In the genomic region with DNA sequence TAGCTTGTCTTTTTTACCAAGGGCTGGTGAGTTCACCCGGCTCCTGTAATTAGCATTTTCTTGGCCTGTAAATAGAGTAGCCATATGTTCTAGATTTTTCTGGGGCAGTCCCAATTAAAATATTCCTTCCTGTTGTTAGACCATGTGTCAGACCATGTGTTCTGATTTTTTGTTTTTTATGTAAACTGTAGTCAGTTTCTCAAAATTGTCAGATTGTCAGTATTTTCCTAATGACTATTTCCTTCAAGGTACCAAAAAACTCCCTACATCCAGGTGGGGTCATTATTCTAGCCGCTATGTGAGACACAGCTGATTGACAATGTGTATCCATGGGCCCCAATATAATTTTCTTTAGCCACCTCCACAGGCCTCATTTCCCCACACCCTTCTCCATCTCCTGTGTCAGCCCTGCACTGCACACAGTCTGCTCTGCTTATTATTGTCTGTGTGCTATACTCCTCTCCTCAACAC, we compare ENCODE assay signal across 17 mouse cellular contexts. TPM values are rescaled to one million over a fixed set of nuclear protein-coding genes. Genes with fewer than 3 reads are reported as not detected.
A peak's percentile ranks its signal among the peaks of the same experiment; 100 is the strongest.
DNase-seq lines count a peak whose midpoint lies in the region; ATAC-seq and TF ChIP-seq lines count a peak whose summit lies in the region.
"Had no signal": no experiment of that assay in that cellular context is flagged by ENCODE, and none has a peak within 500 bp of the region (broad histone marks: within the 10 kb centered on the region; RNA-seq: fewer than 3 reads in every experiment).

No protein-coding gene starts in this region.

- H3K4me2 ChIP-seq in hindbrain, embryonic 16.5 days (ENCODE audit: low read length) = no peak overlapping the region
- no peak overlapping the region for H3K4me2 ChIP-seq in hindbrain, embryonic 11.5 days (replicated peaks; ENCODE audit: low read depth, low read length)
- H3K4me2 ChIP-seq in limb, embryonic 12.5 days = no peak overlapping the region
- H3K4me2 ChIP-seq in stomach, postnatal 0 days (replicated peaks; ENCODE audit: low read depth) = no peak overlapping the region
- H3K4me2 ChIP-seq: limb, embryonic 15.5 days; midbrain, embryonic 13.5 days had no signal

- WGBS in hindbrain, embryonic 16.5 days = 67% methylated on average over 2 of the region's 2 CpGs
- 88% methylated on average over 2 of the region's 2 CpGs for WGBS in hindbrain, embryonic 11.5 days
- WGBS in limb, embryonic 12.5 days = 36% methylated on average over 2 of the region's 2 CpGs
- 81% methylated on average over 2 of the region's 2 CpGs for WGBS in stomach, postnatal 0 days

- TF ChIP-seq EP300 in stomach, postnatal 0 days (optimal IDR thresholded peaks at IDR 0.05) = no peak

- no peaks in the 10 kb centered on the region for H3K27me3 ChIP-seq in hindbrain, embryonic 16.5 days (replicated peaks; ENCODE audit: control insufficient read depth, insufficient read depth, low read length)
- no peaks in the 10 kb centered on the region for H3K27me3 ChIP-seq in hindbrain, embryonic 11.5 days (ENCODE audit: control insufficient read depth, insufficient read depth, low read length)
- H3K27me3 ChIP-seq in limb, embryonic 12.5 days = no peaks in the 10 kb centered on the region
- H3K27me3 ChIP-seq in stomach, postnatal 0 days (ENCODE audit: control insufficient read depth, insufficient read depth, low read length) = no peaks in the 10 kb centered on the region
- H3K27me3 ChIP-seq: limb, embryonic 15.5 days; midbrain, embryonic 13.5 days had no signal

- peak; percentile 64 for ATAC-seq in hindbrain, embryonic 16.5 days
- no peak for ATAC-seq in hindbrain, embryonic 11.5 days (ENCODE audit: low FRiP score)
- no peak for ATAC-seq in limb, embryonic 12.5 days (ENCODE audit: insufficient number of reproducible peaks, insufficient read depth, low FRiP score, low TSS enrichment, low read depth)
- ATAC-seq in stomach, postnatal 0 days (ENCODE audit: low FRiP score, low TSS enrichment) = no peak
- ATAC-seq: midbrain, embryonic 13.5 days had no signal

- H3K27ac ChIP-seq in hindbrain, embryonic 16.5 days (ENCODE audit: low read depth, low read length) = 0 out of 2 replicates have a peak overlapping the region, but pooled peaks have one; percentile 13
- H3K27ac ChIP-seq in hindbrain, embryonic 11.5 days (ENCODE audit: low read depth, low read length) = no peak overlapping the region
- H3K27ac ChIP-seq in limb, embryonic 12.5 days = peak overlapping the region; percentile 9; the same call in 1 of the 2 replicates
- H3K27ac ChIP-seq in stomach, postnatal 0 days (replicated peaks) = no peak overlapping the region
- H3K27ac ChIP-seq: embryonic facial prominence, embryonic 10.5 days; heart, adult 2 months; limb, embryonic 15.5 days; midbrain, embryonic 13.5 days had no signal

- H3K36me3 ChIP-seq in hindbrain, embryonic 16.5 days (ENCODE audit: control insufficient read depth, insufficient read depth, low read length) = no peaks in the 10 kb centered on the region
- no peaks in the 10 kb centered on the region for H3K36me3 ChIP-seq in hindbrain, embryonic 11.5 days (ENCODE audit: control insufficient read depth, insufficient read depth, low read length)
- no peaks in the 10 kb centered on the region for H3K36me3 ChIP-seq in limb, embryonic 12.5 days
- H3K36me3 ChIP-seq in stomach, postnatal 0 days (ENCODE audit: control insufficient read depth, insufficient read depth, low read length) = no peaks in the 10 kb centered on the region
- H3K36me3 ChIP-seq: embryonic facial prominence, embryonic 10.5 days; G1E; limb, embryonic 15.5 days; midbrain, embryonic 13.5 days had no signal

- no peak for TF ChIP-seq CTCF in stomach, postnatal 0 days (IDR thresholded peaks at IDR 0.05; ENCODE audit: low read depth)

- no peak for DNase-seq in hindbrain, embryonic 11.5 days (ENCODE audit: low spot score)
- peak; percentile 59 for DNase-seq in cerebellum, adult 11 months
- DNase-seq in cerebellum, postnatal 10 days = peak; percentile 59 to 82
- DNase-seq in stomach, postnatal 0 days (ENCODE audit: low spot score) = no peak
- DNase-seq in embryo, embryonic 10.5 days (ENCODE audit: low spot score) = no peak
- DNase-seq: adrenal gland, adult 8-10 months; heart, adult 2 months; lung, adult 2 months; lung, postnatal 4 days; right cerebral cortex, adult 18-20 months had no signal

- no peak overlapping the region for H3K4me3 ChIP-seq in hindbrain, embryonic 16.5 days (ENCODE audit: low read length)
- H3K4me3 ChIP-seq in hindbrain, embryonic 11.5 days (ENCODE audit: low read depth, low read length) = no peak overlapping the region
- H3K4me3 ChIP-seq in limb, embryonic 12.5 days (replicated peaks) = no peak overlapping the region
- no peak overlapping the region for H3K4me3 ChIP-seq in stomach, postnatal 0 days (ENCODE audit: low read depth, low read length)
- H3K4me3 ChIP-seq: embryonic facial prominence, embryonic 10.5 days; erythroblast, embryonic 14.5 days; heart, adult 2 months; limb, embryonic 15.5 days; midbrain, embryonic 13.5 days had no signal

- H3K4me1 ChIP-seq in hindbrain, embryonic 16.5 days (ENCODE audit: control insufficient read depth, insufficient read depth, low read depth, low read length) = no peaks in the 10 kb centered on the region
- no peaks in the 10 kb centered on the region for H3K4me1 ChIP-seq in hindbrain, embryonic 11.5 days (replicated peaks; ENCODE audit: control insufficient read depth, insufficient read depth, low read length)
- peaks cover 33% of the 10 kb centered on the region for H3K4me1 ChIP-seq in limb, embryonic 12.5 days (replicated peaks)
- H3K4me1 ChIP-seq in stomach, postnatal 0 days (replicated peaks; ENCODE audit: control insufficient read depth, insufficient read depth) = no peaks in the 10 kb centered on the region
- H3K4me1 ChIP-seq: limb, embryonic 15.5 days; midbrain, embryonic 13.5 days had no signal

- H3K9me3 ChIP-seq in hindbrain, embryonic 16.5 days (ENCODE audit: control insufficient read depth, low read length) = no peaks in the 10 kb centered on the region
- H3K9me3 ChIP-seq in hindbrain, embryonic 11.5 days (ENCODE audit: control insufficient read depth, low read length) = no peaks in the 10 kb centered on the region
- no peaks in the 10 kb centered on the region for H3K9me3 ChIP-seq in limb, embryonic 12.5 days
- H3K9me3 ChIP-seq in stomach, postnatal 0 days (ENCODE audit: control insufficient read depth, low read length) = no peaks in the 10 kb centered on the region
- H3K9me3 ChIP-seq: G1E; limb, embryonic 15.5 days had no signal

- no peak overlapping the region for H3K9ac ChIP-seq in hindbrain, embryonic 16.5 days (ENCODE audit: low read depth, low read length)
- H3K9ac ChIP-seq in hindbrain, embryonic 11.5 days (ENCODE audit: low read depth, low read length) = no peak overlapping the region
- H3K9ac ChIP-seq in limb, embryonic 12.5 days (replicated peaks) = no peak overlapping the region
- H3K9ac ChIP-seq in stomach, postnatal 0 days (ENCODE audit: low read length) = no peak overlapping the region
- H3K9ac ChIP-seq: limb, embryonic 15.5 days; midbrain, embryonic 13.5 days had no signal

RNA-seq across cellular contexts. Expression of a gene that starts 40.5 kb away (rescaled TPM):
- 786 and 849 TPM in 2 replicates for polyA plus RNA-seq in hindbrain, embryonic 16.5 days (2015; fragmentation: Nextera tagmentation; extraction: Ambion mirVana)
- polyA plus RNA-seq in hindbrain, embryonic 11.5 days (2014; fragmentation: Nextera tagmentation; extraction: Ambion mirVana) = 379 and 387 TPM in 2 replicates
- polyA plus RNA-seq in limb, embryonic 12.5 days (2016; fragmentation: Nextera tagmentation; extraction: Ambion mirVana) = 460 and 473 TPM in 2 replicates
- 1,381 and 1,408 TPM in 2 replicates for polyA plus RNA-seq in stomach, postnatal 0 days (2015; fragmentation: Nextera tagmentation; extraction: Ambion mirVana)

Comparison
In these comparisons a context has a peak if more than half of its experiments do, and no peak if none do; other contexts are left out.
1. H3K27ac ChIP-seq: peak in hindbrain, embryonic 16.5 days (single experiment) and limb, embryonic 12.5 days (single experiment); none in hindbrain, embryonic 11.5 days (single experiment) and stomach, postnatal 0 days (single experiment).
2. DNase-seq: peak in cerebellum, adult 11 months (single experiment) and cerebellum, postnatal 10 days (2 of 2); none in hindbrain, embryonic 11.5 days (single experiment), stomach, postnatal 0 days (single experiment) and embryo, embryonic 10.5 days (single experiment).